Mouse (Mus musculus) forebrain, embryonic 11.5 days (tissue): ENCODE results near the gene Nampt. TPM values are rescaled to one million over a fixed set of nuclear protein-coding genes. Genes with fewer than 3 reads are reported as not detected.
"Not testable (repeated sequence)": the region's sequence is repeated elsewhere in the genome, so short reads cannot be mapped to it uniquely, and the experiment has no call there.

Experiments
- ATAC-seq: fragments of 200-750 bp; cut with Nextera tagmentation; replicated peaks from 2 replicates; pipeline ENCODE4 v1.8.0; 2017; ENCODE audit warnings: moderate TSS enrichment; ENCODE audit not compliant: low FRiP score
- DNase-seq: peaks from one replicate; pipeline ENCODE4 v3.0.0-alpha.2; 2017; ENCODE audit warnings: low spot score
- H3K27ac ChIP-seq: fragments of 300-500 bp; sonication (generic); 2 replicates; pipeline ENCODE4 v1.5.1; 2014; ENCODE audit warnings: low read depth, low read length
- H3K27me3 ChIP-seq: fragments of 300-500 bp; sonication (generic); 2 replicates; pipeline ENCODE4 v1.6.1; 2014; ENCODE audit warnings: mild to moderate bottlenecking, low read length, mixed read lengths; ENCODE audit not compliant: control insufficient read depth, insufficient read depth
- H3K36me3 ChIP-seq: fragments of 300-500 bp; sonication (generic); 2 replicates; pipeline ENCODE4 v1.6.1; 2014; ENCODE audit warnings: mild to moderate bottlenecking, low read length, moderate library complexity, mixed read lengths; ENCODE audit not compliant: control insufficient read depth, insufficient read depth
- H3K4me1 ChIP-seq: fragments of 300-500 bp; sonication (generic); replicated peaks from 2 replicates; pipeline ENCODE4 v1.6.1; 2014; ENCODE audit warnings: low read length, mixed read lengths; ENCODE audit not compliant: control insufficient read depth, insufficient read depth
- H3K4me2 ChIP-seq: fragments of 300-500 bp; sonication (generic); 2 replicates; pipeline ENCODE4 v1.6.1; 2014; ENCODE audit warnings: low read depth, mild to moderate bottlenecking, low read length, moderate library complexity, mixed read lengths; ENCODE audit not compliant: severe bottlenecking
- H3K4me3 ChIP-seq: fragments of 300-500 bp; sonication (generic); 2 replicates; pipeline ENCODE4 v1.5.1; 2014; ENCODE audit warnings: low read depth, low read length
- H3K9ac ChIP-seq: fragments of 300-500 bp; sonication (generic); 2 replicates; pipeline ENCODE4 v1.6.1; 2014; ENCODE audit warnings: low read length
- H3K9me3 ChIP-seq: fragments of 300-500 bp; sonication (generic); 2 replicates; pipeline ENCODE4 v1.6.1; 2016; ENCODE audit warnings: low read length, mixed read lengths; ENCODE audit not compliant: control insufficient read depth
- WGBS: fragments of 180-500 bp; shearing (Covaris S2); extraction: QIAGEN DNeasy Blood & Tissue Kit; methylation state at CpG from one replicate; pipeline ENCODE4 v1.1.7; 2014; 5-methylcytosine and 5-hydroxymethylcytosine counted together
- polyA plus RNA-seq: library from polyadenylated mRNA; unstranded; fragments of >200 nt; fragmentation: Nextera tagmentation; extraction: Ambion mirVana; gene quantifications from 2 replicates; pipeline ENCODE4 v1.2.1, GENCODE M21; 2014

Nampt gene
- polyA plus RNA-seq, 1 experiment from 2014 or later = 38.4 TPM

DNA sequence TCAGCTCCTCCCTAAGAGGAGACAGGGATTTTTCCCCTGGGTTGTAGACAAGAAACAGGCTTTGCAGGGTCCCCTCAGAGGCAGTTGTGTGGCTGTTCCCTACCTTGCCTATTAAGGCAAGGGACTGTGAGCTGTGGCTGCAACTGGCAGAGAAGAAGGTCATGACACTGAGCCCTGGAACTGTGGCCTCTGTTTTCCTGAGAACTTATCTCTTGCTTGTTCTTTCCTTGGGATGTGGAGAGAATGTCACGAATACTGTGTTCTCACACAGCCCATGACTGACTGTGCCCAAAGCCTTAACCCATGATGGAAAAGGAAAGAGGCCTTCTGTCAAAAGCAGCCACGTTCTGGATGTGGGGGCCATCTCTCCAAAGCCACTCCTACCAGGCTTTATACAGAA is 65.7 kb downstream of the Nampt start:
- Histone ChIP-seq H3K4me2 (no peak overlapping the region), H3K9me3 (no peaks in the 10 kb centered on the region)
- WGBS = 56% methylated on average over 2 of the region's 2 CpGs

GRCm38 (mm10) chr12:32886353-32886752 is 67.0 kb downstream of the Nampt start:
- Histone ChIP-seq H3K4me3 (no peak overlapping the region), H3K4me1 (no peaks in the 10 kb centered on the region), H3K27me3 (no peaks in the 10 kb centered on the region), H3K27ac (no peak overlapping the region), H3K36me3 (no peaks in the 10 kb centered on the region), H3K9ac (no peak overlapping the region), H3K9me3 (no peaks in the 10 kb centered on the region), H3K4me2 (no peak overlapping the region)
- ATAC-seq (no peak), DNase-seq (no peak)
- WGBS = 79% methylated on average over 2 of the region's 2 CpGs

More for the DNA sequence above, 65.7 kb downstream of the Nampt start:
- Histone ChIP-seq H3K36me3 (no peaks in the 10 kb centered on the region), H3K27ac (no peak overlapping the region), H3K9ac (no peak overlapping the region), H3K27me3 (no peaks in the 10 kb centered on the region), H3K4me1 (no peaks in the 10 kb centered on the region), H3K4me3 (no peak overlapping the region)
- no peak for DNase-seq
- no peak for ATAC-seq

DNA sequence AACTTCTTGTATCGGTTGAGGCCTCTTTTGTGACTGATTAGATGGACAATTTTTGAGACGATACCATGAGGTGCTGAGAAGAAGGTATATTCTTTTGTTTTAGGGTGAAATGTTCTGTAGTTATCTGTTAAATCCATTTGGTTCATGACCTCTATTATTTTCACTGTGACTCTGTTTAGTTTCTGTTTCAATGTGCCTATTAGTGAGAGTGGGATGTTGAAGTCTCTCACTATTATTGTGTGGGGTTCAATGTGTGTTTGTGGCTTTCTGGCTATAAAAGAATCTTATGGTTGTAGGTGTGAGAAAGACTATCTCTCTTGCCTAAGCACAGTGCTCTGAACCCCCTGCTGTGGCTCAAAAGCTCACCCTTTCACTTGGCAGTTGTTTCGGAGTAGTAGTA is 68.9 kb downstream of the Nampt start:
- ATAC-seq = no peak
- WGBS = 86% methylated on average over 3 of the region's 3 CpGs
- no peaks in the 10 kb centered on the region for H3K27me3 ChIP-seq

GRCm38 (mm10) chr12:32889846-32890245 is 70.5 kb downstream of the Nampt start:
- Histone ChIP-seq H3K9me3 (no peaks in the 10 kb centered on the region), H3K4me2 (no peak overlapping the region), H3K4me3 (no peak overlapping the region), H3K27ac (no peak overlapping the region), H3K27me3 (no peaks in the 10 kb centered on the region), H3K4me1 (no peaks in the 10 kb centered on the region), H3K9ac (no peak overlapping the region), H3K36me3 (no peaks in the 10 kb centered on the region)
- ATAC-seq (no peak), DNase-seq (no peak)
- WGBS = 79% methylated on average over 5 of the region's 5 CpGs

More for the DNA sequence above, 68.9 kb downstream of the Nampt start:
- no peak overlapping the region for H3K4me3 ChIP-seq
- no peak overlapping the region for H3K4me2 ChIP-seq
- H3K27ac ChIP-seq = no peak overlapping the region
- no peaks in the 10 kb centered on the region for H3K36me3 ChIP-seq
- H3K9ac ChIP-seq = no peak overlapping the region
- no peak for DNase-seq
- H3K4me1 ChIP-seq = no peaks in the 10 kb centered on the region
- no peaks in the 10 kb centered on the region for H3K9me3 ChIP-seq

GRCm38 (mm10) chr12:32890455-32890854 is 71.1 kb downstream of the Nampt start:
- H3K4me2 ChIP-seq = no peak overlapping the region
- H3K9ac ChIP-seq = no peak overlapping the region
- no peak overlapping the region for H3K27ac ChIP-seq
- DNase-seq (no peak), ATAC-seq (no peak)
- no peaks in the 10 kb centered on the region for H3K9me3 ChIP-seq
- H3K4me1 ChIP-seq = no peaks in the 10 kb centered on the region
- no peaks in the 10 kb centered on the region for H3K27me3 ChIP-seq
- no peaks in the 10 kb centered on the region for H3K36me3 ChIP-seq
- WGBS = 80% methylated on average over 4 of the region's 4 CpGs
- H3K4me3 ChIP-seq = no peak overlapping the region

- not testable (repeated sequence) for H3K9me3 ChIP-seq, H3K4me1 ChIP-seq, H3K36me3 ChIP-seq, ATAC-seq, H3K4me2 ChIP-seq, H3K4me3 ChIP-seq, DNase-seq, H3K27ac ChIP-seq, H3K27me3 ChIP-seq, H3K9ac ChIP-seq
- 92% methylated on average over 13 of the region's 13 CpGs for WGBS
Observed at GRCm38 (mm10) chr12:32891271-32891670, 71.9 kb downstream of the Nampt start.

- H3K9ac ChIP-seq = no peak overlapping the region
- peak; percentile 68 for DNase-seq
- no peak overlapping the region for H3K4me3 ChIP-seq
- WGBS = 51% methylated on average over 12 of the region's 12 CpGs
- no peaks in the 10 kb centered on the region for H3K27me3 ChIP-seq
- H3K36me3 ChIP-seq = no peaks in the 10 kb centered on the region
- H3K4me1 ChIP-seq = no peaks in the 10 kb centered on the region
- H3K9me3 ChIP-seq = no peaks in the 10 kb centered on the region
- H3K4me2 ChIP-seq = no peak overlapping the region
- H3K27ac ChIP-seq = no peak overlapping the region
- ATAC-seq = peak; percentile 60; the same call in 1 of the 2 replicates
Observed at GRCm38 (mm10) chr12:32893212-32893611, 73.9 kb downstream of the Nampt start.

DNA sequence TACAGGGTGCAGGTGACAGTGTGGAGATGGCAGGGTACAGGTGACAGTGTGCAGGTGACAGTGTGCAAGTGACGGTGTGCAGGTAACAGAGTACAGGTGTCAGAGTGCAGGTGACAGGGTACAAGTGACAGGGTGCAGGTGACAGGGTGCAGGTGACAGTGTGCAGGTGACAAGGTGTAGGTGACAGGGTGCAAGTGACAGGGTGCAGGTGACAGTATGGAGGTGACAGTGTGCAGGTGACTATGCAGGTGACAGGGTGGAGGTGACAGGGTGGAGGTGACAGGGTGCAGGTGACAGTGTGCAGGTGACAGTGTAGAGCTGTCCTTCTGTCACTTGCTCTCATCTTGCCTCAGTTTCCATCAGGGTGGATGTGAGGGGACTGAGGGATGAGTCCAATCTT is 76.5 kb downstream of the Nampt start:
- no peaks in the 10 kb centered on the region for H3K9me3 ChIP-seq
- no peaks in the 10 kb centered on the region for H3K27me3 ChIP-seq
- H3K4me3 ChIP-seq = no peak overlapping the region
- no peak overlapping the region for H3K27ac ChIP-seq
- no peaks in the 10 kb centered on the region for H3K36me3 ChIP-seq
- no peak overlapping the region for H3K4me2 ChIP-seq
- no peak overlapping the region for H3K9ac ChIP-seq
- DNase-seq = no peak
- no peak for ATAC-seq
- WGBS = 90% methylated on average over 1 of the region's 1 CpGs
- no peaks in the 10 kb centered on the region for H3K4me1 ChIP-seq

- H3K27me3 ChIP-seq = no peaks in the 10 kb centered on the region
- H3K9ac ChIP-seq = no peak overlapping the region
- H3K9me3 ChIP-seq = no peaks in the 10 kb centered on the region
- H3K4me3 ChIP-seq = no peak overlapping the region
- no peak overlapping the region for H3K4me2 ChIP-seq
- H3K36me3 ChIP-seq = no peaks in the 10 kb centered on the region
- DNase-seq (no peak), ATAC-seq (no peak)
- 87% methylated on average over 7 of the region's 7 CpGs for WGBS
- H3K27ac ChIP-seq = no peak overlapping the region
- H3K4me1 ChIP-seq = no peaks in the 10 kb centered on the region
Observed at GRCm38 (mm10) chr12:32896496-32896895, 77.2 kb downstream of the Nampt start.
